Mouse (Mus musculus) adrenal gland, adult (tissue): ENCODE data around the gene Ccdc154.
"Not testable (repeated sequence)": the region's sequence is repeated elsewhere in the genome, so short reads cannot be mapped to it uniquely, and the experiment has no call there.

Experiments used
- DNase-seq, 2 experiments: peaks; one replicate each; pipeline ENCODE4 v3.0.0; 2022 to 2023; ENCODE audit warnings: low spot score in 1 of 2; ENCODE audit not compliant: inconsistent age in 2 of 2

Gene Ccdc154

DNA sequence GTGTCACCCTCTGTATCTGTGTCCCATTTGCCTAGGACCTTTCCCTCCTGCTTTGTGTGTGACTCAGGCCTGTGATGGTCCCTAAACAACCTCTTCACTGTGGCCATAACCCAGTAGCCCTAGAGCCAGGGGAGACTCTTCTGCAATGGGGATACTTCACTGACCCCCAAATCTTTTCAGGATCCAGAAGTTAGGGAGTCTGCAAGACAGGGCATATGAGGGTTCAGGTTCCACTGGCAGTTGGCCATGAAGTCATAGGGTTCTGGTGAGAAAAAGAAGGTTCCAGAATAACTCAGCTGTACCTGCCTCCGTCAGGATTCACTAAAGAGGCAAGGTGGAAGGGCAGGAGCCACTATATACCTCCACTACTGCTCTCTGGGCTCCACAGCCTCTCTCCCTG, at the start of gene Ccdc154:
Ccdc154 (plus strand) TSS at position 301 of the 400 bp plus-strand sequence.
- no peak for DNase-seq

DNA sequence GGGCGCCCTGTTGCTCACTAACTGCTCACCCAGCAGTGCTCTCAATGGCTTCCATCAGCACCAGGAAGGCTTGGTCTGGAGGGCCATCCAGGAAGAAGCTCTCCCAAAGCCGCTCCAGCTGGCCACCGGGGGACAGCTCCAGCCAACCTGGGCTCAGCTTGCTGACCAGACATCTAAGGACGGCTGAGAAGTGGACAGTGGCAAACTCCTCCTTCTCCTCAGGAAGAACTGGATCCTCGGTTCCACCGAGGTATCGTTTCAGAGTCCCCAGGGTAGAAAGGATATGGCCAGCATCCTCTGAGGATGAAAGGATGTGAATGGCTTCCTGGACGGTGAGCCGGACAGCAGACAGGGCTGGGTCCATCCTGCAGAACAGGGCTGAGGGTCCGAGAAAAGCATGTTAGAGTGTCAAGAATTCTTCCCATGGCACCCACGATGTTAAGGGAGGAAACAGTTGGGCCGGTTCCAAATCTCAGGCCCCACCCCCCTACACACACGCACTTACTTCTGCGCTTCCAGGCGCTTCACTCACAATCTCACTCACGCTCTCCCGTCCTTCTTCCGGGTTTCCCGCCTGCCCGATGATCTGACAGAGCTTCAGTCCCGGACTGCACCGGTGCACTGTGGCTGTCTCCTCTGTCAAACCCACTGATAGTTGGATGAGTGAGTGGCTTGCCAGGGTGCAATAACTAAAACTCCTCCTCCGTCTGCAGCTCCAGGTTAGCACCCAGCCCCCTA, 47.2 kb upstream of the Ccdc154 start:
- DNase-seq, result no peak

DNA sequence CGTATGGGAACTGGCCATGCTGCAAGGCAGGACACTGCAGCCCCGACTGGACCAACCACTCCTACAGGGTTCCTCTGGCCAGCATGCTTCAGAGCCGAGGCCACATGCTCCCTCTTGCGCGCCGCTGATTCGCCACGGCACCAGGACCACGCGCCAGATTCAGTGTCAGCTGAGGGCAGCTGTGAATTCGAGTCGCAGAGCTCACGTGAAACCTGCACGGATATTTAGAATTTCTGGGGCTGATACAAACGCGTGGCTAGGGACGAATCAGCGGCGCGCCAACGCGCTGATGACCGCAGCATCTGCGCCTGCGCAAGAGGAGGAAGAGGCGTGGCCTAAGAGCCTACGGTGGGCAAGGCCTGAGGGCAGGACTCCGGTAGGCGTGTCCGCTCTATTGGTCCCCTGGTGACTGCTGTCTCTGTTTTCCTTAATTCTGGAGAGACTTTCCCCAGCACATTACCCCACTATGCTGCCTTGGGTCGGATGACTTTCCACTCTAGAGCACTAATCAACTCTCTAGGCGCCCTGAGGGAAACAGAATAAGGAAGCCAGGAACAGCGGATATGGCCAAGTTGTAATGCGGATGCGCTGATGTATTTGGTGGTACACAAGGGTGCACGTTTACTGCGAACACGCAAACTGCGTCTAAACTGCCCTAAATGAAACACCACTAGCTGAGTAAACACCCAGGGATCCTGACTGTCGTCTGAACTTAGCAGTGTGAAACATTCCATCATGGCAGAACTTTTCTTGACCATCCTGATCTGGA, 46.4 kb upstream of the Ccdc154 start, which contains the start of gene Telo2:
Telo2 (minus strand) TSS at position 304 of the 769 bp plus-strand sequence.
- peak; percentile 94 to 97 for DNase-seq

DNA sequence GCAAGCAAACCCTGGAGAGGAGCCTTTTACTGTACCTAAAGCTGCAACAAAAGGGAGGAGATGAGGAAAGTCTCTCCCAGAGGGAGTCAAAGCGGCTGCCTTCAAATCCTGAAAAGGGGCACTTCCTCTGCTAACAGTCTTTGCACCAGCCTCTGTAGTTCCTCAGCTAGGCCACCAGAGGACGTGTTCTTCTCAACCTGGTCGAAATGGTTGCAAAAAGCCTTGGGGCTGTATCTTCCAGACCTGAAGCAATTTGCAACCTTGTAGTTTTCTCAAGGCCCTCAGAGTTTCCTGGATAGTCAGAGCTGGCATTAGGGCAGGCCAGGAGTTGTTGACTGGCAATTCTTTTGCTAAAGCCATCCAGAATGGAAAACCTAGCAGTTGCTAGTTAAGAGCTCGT, 45.0 kb upstream of the Ccdc154 start:
- DNase-seq, result peak; percentile 61 to 85

DNA sequence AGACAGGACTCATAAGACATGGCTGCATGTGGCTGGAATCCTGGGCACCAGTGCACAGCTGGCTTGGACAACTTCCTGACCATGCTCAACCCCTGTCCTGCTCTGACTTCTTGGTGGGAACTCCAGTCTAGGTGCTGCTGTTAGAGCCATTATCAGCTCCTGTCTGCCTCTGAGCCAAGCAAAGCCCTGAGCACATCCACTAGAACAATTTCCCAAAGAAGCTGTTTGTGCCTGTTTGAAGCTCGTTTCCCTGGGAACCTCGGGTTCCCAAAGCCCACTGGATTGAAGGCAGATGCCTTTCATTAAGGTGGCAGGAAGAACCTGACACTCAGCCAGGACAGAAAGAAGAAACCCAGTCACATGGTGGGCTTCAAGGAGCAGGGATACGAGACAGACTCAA, 41.9 kb upstream of the Ccdc154 start, which contains the start of gene Ptx4:
Ptx4 (plus strand) TSS at position 355 of the 400 bp plus-strand sequence.
- no peak for DNase-seq

DNA sequence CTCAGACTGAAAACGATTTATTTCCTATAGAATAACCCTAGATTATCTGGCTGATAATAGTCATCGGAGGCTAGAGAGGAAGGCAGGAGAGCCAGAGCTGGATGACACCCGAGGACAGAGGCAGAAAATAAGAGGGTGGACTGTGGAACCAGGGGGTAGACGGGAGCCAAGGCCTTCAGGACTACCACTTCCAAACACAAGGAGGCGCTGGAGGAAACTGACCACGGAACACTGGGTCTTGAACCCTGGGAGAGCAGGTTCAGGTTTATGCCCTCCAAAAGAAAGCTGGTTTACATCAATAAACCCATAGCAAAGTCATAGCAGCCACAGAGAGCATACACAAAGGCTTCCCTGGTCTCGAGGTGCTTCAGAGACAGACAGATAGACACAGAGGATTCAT, 38.3 kb upstream of the Ccdc154 start:
- peak in 1 of 2 experiments; percentile 37 for DNase-seq

DNA sequence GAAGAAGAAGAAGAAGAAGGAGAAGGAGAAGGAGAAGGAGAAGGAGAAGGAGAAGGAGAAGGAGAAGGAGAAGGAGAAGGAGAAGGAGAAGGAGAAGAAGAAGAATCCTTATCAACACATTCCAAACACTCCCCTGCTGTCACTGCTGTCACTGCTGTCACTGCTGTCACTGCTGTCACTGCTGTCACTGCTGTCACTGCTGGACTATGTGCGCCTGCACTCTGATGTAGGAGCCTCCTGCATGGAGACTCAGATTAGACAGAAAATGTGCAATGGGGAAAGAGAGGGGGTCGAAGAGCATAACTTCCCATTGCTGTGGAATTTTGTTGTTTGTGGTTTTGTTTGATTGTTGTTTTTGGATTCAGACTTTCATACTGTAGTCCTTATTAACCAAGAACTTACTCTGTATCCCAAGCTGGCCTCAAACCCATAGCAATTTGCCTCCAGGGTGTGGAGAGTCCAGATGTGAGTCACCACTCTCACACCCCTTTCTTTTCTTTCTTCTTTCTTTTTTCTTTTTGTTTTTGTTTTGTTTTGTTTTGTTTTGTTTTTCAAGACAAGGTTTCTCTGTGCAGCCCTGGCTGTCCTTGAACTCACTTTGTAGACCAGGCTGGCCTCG, 36.7 kb upstream of the Ccdc154 start:
- not testable (repeated sequence) for DNase-seq

DNA sequence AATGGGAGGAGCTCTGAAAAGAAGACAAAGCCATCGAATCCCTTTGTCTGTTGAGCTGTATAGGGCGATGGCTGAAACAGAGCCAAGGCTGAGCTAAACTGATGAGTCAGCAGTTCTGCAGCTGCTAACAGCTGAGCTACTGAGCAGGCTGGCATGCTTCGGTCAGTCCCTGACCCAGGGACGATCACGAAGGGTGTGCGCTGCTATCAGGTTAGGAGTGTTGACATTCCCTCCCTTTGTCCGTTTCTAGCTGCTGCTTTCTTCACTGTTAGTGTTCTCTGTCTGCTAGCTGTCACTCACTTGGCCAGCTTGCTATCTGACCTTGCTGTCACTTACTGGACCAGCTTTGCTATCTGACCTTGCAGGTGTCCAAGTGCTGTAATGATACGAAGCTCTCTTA, 35.2 kb upstream of the Ccdc154 start:
- DNase-seq, result peak; percentile 55 to 80

DNA sequence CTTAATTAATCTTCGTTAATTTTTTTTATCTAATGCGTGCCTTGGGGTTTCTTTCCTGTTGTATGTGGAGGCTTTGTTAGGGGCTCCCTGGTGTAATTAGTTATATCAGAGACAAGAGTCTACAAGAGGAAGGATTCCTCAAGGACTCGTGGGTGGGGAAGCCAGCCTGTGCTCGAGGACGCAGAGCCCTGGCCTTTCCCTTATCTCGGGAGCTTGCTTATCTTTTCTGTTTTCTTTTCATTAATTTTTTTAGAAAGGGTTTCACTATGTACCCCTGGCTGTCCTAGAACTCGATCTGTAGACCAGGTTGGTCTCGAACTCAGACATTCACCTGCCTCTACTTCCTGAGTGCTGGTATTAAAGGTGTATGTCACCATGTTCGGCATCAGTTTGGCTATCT, 34.6 kb upstream of the Ccdc154 start:
- DNase-seq, result peak; percentile 38 to 64

DNA sequence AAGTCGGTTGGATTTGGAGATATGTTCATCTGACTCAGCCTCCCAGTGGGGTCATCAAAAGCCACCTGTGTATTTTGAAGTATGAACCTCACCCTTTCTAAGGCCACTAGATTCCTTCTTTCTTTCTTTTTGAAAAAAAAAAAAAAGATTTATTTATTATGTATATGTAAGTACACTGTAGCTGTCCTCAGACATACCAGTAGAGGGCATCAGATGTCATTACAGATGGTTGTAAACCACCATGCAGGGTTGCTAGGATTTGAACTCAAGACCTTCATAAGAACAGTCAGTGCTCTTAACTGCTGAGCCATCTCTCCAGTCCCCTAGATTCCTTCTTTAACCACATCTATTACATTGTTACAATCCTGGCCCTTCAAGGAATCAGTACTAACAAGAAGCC, 32.2 kb upstream of the Ccdc154 start:
- no peak for DNase-seq

DNA sequence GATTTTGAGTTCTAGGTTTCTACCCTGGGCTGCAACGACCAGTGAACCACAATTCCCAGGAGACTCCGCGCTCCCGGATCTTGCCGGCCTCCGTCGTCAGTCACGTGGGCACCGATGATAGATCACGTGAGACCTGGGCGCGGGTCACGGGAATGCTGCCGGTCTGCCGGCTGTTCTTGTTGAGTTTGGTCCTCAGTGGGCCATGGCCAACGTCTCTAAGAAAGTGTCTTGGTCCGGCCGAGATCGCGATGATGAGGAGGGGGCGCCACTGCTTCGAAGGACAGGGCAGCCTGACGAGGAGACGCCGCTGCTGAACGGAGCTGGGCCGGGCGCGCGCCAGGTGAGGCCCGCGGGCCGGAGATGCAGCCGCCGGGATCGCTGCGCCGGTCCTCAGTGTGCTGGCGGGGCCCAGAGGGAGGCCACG, 29.0 kb upstream of the Ccdc154 start, which contains the start of gene Clcn7:
Clcn7 (plus strand) TSS at position 117 of the 424 bp plus-strand sequence.
- DNase-seq, result peak; percentile 94 to 98

DNA sequence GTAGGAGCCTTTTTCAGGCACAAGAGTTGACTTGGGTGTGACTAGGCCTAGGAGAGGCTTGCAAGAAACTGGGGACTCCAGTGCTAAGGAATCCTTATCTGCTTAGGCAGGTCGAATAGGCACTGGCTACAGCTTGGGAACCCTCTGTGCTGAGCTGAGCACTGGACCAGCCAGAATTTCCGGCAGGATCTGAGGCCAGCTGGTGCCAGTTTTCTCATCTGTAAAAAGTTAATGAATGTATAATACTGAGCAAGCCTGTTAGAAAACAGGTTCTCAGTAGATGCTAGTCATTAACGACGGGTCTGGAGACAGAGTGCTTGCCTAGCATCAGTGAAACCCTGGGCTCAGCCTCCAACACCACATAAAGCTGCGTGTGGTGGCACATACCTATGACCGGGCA, 26.6 kb upstream of the Ccdc154 start:
- no peak for DNase-seq

DNA sequence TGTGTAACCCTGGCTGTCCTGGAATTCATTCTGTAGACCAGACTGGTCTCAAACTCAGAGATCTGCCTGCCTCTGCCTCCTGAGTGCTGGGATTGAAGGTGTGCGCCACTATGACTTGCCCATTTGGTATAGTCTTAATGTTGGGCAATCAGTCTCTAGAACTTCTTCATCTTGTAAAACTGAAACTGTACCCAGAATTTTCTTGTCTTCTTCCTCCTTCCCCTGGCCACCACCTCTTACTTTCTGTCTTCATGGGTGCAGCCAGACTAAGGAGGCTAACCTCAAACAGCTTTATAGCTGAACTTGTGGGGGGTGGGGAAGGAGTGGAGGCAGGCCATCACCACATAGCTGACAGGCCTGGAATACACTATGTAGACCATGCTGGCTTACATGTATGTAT, 23.5 kb upstream of the Ccdc154 start:
- no peak for DNase-seq

DNA sequence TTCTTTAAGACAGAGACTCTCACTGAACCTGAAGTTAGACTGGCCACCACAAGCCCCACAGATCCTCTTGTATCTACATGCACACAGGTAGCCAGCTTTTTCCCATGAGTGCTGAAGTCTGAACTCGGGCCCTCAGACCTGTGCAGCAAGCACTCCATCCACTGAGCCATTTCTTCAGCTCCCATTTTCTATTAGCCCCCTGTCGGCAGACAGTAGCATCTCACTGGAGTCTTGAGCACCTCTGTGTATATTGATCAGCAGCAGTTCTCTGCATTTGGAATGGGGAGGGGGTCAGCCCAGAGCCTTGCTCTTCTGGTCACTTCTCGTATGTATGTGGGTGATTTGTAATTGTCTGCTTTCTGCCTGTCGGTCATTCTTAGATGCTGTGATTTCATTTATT, 22.3 kb upstream of the Ccdc154 start:
- no peak for DNase-seq

DNA sequence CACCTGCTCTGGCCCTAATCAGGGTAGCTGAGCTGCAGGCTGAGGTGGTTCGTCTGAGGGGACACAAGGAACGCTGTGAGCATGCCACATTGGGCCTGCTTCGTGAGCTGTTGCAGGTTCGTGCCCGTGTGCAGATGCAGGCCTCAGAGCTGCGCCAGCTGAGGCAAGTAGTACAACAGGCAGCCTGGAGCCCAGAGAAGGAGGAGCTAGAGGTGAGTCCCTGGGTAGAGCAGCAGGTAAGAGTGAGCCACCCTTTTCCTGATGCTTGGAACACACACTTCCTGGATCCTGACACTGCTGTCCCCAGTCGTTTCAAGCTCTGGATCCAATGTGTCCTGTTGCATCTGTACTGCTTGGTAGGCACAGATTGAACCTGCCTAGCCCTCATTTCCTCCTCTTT, 1.1 kb downstream of the Ccdc154 start:
- DNase-seq, result no peak

DNA sequence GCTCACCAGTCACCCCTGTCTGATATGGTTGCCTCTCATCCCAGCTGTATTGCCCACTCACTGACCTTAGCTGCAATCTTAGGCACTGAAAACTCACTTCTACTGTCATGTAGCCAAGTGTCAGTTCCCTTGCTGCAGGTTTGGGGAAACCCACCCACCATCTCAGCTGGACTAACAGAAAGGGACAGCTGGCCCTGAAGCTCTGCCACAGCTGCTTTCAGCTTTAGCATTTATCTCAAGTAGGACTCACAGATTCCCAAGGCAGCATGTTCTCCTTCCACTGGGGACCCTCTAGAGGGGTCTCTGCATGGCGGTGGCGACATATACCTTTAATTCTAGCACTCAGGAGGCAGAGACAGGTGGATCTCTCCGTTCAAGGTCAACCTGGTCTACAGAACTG, 2.5 kb downstream of the Ccdc154 start:
- DNase-seq, result no peak

DNA sequence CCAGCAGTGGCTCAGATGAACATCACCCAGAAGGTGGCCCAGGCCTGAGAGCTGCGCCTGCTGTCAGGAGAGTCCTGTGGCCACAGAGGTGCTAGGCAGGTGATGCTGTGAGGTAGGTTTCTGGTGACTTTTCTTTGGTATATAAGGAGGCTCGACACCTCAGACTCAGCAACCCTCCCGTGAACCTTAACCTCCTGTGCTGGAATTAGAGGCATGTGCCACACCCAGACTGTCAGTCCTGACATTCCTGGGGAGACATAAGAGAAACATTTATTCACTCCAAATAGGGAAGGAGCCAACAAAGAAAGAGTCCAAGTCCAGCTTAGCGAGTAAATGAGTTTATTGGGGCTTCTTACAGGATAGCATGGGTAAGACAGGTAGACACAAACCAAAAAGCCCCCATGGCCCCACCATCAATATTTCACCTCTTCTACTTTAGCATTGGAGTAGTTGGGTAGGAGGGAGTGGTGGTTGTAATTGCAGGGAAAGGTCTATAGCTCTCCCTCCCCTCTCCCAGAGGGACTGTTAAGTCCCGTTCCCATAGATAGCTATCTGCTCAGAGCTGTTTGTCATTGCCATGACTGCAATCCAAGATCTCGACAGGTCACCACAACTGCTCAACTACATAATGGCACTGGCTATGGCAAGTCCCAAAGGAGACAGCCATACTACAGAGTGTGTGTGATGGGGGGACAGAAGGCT, 3.9 kb downstream of the Ccdc154 start:
- DNase-seq, result no peak

DNA sequence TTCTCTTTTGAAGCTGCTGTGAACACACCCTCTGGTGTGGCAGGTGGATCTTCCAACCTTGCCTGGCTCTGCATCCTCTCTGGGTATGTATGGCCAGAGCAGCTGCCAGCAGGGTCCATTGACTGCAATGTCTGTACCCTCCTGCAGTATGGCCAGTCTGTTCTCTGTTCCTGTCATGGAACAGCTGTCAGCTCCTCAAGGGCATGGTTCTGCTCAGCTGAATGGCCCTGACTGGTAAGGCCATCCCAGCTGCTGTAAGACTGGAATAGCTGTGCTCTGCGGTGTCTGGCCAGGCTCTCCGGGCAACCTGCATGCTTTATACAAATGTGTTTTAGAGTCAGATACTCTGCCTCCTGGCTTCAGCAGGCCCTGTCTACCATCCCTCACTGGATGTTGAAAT, 7.4 kb downstream of the Ccdc154 start:
- DNase-seq, result peak in 1 of 2 experiments; percentile 65

DNA sequence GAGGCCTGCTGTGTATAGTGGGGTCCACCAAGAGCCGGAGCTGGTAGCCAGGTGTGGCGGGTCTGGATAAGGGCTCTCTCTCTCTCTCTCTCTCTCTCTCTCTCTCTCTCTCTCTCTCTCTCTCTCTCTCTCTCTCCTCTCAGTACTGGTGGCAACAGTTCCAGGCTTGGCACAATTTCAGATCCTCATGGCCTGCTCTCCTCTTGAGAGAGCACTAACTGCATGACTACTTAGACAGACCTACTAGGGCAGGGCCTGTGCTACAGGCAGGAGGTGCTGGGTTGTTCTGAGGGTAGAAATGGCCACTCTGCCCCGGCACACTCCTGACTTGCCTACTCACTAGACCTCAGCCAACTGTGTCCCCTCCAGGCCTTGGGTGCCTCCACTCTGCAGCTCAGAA, 10.3 kb downstream of the Ccdc154 start:
- DNase-seq, result no peak

DNA sequence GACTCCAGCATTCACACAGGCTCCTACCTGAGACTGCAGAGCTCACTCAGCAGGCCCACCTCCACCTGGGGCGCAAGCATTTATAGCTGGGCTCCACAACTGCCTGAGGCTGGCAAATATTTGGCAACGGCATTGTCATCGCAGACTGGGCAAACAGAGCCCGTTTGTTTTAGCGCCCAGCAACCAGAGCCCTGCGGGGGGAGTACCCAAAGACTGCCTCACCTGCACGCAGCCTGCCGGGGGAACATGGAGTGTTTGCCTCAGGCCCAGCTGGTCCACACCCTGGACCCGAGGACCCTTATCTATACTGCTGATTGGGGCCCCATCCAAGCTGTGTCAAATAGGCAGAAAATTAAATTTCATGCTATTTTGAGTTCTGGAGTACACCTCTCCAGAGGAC, 13.2 kb downstream of the Ccdc154 start, which contains the start of gene Gm38655:
Gm38655 (minus strand) TSS at position 61 of the 400 bp plus-strand sequence.
- DNase-seq, result no peak

DNA sequence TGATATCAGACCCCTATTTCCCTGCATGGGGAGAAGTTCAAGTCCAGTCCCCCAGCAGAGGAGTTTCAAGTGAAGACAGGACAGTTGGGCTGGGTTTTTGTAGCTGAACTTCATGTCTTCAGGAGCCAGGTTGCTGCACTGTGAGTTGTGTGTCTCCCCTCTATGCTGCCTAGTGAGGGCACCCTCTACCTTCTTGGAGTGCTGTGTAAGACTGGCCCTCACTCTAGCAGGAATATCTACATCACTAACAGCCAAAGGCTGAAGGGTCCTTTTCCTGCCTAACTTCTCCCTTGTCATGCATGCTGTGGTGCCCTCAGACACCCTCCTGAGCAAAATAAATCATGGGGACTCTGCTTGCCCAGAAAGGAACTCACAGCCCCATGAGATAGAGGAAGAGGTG, 21.0 kb downstream of the Ccdc154 start:
- no peak for DNase-seq
